Mouse (Mus musculus): ENCODE results near the gene Flot1.
"Not testable (repeated sequence)": the region's sequence is repeated elsewhere in the genome, so short reads cannot be mapped to it uniquely, and the experiment has no call there.

Flot1 gene

GRCm38 (mm10) chr17:35836178-35836965 lies 13.3 kb downstream of the Flot1 start:
- DNase-seq (ENCODE audit: low spot score): peak; percentile 73

GRCm38 (mm10) chr17:35836991-35837422 lies 14.0 kb downstream of the Flot1 start:
- peak; percentile 91 for DNase-seq (ENCODE audit: low spot score)

GRCm38 (mm10) chr17:35837487-35837886 lies 14.5 kb downstream of the Flot1 start:
- DNase-seq (ENCODE audit: low spot score): no peak

DNA sequence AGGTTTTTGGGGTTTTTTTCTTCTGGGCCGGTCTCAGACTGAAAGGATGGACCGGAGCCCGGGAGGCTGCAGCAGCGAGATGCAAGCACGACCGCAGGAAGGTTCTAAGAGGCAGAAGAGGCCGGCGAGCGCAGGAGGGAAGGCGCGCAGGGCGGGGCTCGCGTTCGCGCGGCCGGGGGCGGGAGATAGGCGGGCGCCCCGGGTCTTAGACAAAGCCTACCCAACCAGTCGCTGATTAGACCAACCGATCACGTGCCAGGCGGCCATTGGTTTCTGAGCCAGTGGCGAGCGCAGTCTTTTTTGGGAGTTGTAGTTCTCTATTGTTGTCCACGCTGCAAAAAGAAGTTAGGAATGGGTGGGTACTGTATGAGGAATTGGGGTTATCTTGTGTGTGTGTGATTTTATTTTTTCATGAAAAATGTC lies 15.1 kb downstream of the Flot1 start, which contains the start of gene Tubb5:
Gene Tubb5 (minus strand): TSS at position 185 of the 423 bp plus-strand sequence.
- peak; percentile 89 for DNase-seq (ENCODE audit: low spot score)

DNA sequence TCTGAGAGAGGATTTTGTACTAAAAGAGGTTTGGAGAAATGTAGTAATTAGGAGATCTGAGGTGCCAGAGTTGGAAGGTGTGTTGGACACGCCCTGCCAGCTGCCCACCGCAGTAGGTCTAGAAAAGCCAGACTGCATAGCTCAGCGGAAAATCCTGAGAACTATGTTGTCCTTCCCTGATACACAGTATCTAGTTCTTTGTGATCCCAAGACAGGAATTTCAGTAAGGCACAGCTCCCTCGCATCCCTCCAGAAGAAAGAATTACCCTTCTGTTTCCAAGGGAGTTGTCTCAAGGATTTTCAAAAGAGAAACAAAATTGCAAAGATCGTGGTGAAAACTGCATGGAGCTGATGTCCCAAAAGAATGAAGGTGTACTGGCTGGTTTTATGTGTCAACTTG lies 15.5 kb downstream of the Flot1 start:
- DNase-seq (ENCODE audit: low spot score): no peak

DNA sequence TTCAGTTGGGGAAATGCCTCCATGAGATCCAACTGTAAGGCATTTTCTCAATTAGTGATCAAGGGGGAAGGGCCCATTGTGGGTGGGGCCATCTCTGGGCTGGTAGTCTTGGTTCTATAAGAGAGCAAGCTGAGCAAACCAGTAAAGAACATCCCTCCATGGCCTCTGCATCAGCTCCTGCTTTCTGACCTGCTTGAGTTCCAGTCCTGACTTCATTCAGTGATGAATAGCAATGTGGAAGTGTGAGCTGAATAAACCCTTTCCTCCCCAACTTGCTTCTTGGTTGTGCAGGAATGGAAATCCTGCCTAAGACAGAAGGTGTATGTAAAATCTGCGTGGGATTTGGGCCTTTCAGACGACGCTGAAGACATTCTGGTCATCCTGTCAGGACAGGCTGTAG lies 16.0 kb downstream of the Flot1 start:
- not testable (repeated sequence) for DNase-seq (ENCODE audit: low spot score)

- no peak for DNase-seq (ENCODE audit: low spot score)
These were observed 17.5 kb downstream of the Flot1 start for GRCm38 (mm10) chr17:35840561-35840960.

DNA sequence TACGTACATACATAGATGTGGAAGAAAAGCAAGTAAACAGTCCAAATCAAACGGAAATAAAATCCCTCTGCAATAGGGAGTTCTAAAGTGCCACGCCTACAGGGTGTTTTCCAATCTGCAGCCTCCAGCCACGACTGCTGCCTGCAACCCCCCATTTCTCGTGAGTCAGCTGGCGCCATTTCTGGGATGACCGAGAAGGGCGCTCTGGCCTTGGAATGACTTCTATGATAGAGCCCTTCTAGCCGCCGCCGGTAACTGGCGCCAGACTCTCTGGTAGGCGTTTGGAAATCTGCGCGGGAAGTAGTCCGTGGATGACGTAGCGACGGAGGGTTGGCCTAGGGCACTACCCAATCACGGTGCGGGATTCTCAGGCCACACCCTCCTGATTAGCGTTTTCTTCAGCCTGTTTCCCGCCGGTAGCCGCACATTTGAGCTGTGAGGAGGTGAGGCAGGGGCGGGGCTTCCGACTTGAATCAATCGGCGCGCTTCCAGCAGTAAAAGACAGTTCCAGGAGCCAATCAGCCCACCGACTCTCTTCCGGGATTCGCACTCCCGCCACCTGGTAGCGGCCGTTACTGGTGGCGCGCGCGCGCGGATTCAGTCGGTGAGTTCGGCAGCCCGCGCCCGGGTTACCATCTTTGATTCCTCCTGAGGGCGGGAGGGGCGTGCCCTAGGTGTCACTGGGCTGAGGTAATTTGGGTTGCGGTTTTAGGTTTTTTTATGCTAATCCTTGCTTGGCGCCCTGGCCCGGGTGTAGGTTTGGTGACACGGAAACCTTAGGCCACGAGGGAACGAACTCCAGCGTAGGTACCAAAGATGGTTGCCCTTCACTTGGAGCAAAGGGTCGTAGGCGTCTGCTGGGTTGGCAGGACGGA lies 18.3 kb downstream of the Flot1 start, which contains the start of gene Mdc1:
Gene Mdc1 (plus strand): TSS at position 440 of the 875 bp plus-strand sequence.
- DNase-seq (ENCODE audit: low spot score): peak; percentile 96

DNA sequence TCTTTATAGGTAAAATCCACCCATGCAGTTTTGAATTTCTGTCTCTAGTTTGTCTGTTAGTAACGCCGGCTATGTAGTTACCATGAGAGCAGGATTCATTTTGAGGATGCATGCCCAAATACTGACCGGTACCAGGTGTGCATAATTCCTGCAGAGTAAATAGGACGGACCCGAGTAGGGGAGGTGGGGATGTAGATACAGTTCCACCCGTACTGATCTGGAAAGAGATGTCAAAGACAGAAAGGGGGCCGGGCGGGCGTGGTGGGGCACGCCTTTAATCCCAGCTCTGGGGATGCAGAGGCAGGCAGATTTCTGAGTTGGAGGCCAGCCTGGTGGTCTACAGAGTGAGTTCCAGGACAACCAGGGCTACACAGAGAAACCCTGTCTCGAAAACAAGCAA lies 19.0 kb downstream of the Flot1 start:
- no peak for DNase-seq (ENCODE audit: low spot score)

DNA sequence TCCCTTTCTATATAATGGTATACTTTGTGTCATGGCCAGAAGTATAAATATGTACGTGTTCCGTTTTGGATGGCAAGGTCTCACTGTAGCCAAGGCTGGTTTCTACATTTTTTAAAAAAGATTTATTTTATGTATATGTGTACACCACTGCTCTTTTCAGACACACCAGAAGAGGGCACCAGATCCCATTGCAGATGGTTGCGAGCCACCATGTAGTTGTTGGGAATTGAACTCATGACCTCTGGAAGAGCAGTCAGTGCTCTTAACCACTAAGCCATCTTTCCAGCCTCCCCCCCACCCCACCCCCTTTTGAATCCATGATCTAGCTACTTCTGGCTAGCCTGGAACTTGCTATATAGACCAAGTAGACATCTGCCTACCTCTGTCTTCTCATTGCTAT lies 20.5 kb downstream of the Flot1 start:
- no peak for DNase-seq (ENCODE audit: low spot score)

DNA sequence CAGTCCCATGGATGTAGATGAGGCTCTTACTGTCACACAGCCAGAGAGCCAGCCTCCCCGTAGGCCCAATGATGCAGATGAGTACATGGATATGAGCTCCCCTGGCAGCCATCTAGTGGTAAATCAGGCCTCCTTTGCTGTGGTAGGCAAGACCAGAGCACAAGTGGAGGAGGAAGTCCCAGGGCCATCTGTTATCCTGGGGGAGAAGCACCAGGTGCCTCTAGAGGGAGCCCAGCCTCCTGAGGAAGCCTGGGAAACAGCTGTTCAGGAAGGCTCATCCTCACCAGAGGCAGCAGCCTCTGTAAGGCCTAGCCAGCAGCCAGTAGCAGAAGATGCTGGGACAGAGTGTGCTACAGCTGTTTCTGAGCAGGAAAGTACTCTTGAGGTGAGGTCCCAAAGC lies 25.1 kb downstream of the Flot1 start:
- DNase-seq (ENCODE audit: low spot score): no peak

DNA sequence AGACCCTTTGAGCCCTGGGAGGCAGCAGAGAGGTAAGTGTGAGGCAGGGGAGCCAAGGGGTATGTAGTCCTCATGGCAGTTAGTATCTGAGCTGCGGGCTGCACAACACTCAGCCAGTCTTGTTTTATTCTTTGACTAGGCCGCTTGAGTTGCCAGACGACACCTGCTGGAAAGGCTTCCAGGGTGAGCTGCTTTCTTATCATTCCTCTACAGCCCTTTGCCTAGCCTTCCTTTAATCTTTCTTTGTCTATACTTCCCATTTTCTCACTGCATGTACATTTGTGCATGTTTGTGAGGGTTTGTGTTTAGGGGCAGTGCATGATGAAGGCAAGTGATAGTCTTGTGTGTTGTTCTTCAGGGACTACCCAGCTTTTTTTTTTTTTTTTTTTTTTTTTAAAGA lies 27.9 kb downstream of the Flot1 start:
- DNase-seq (ENCODE audit: low spot score): no peak

DNA sequence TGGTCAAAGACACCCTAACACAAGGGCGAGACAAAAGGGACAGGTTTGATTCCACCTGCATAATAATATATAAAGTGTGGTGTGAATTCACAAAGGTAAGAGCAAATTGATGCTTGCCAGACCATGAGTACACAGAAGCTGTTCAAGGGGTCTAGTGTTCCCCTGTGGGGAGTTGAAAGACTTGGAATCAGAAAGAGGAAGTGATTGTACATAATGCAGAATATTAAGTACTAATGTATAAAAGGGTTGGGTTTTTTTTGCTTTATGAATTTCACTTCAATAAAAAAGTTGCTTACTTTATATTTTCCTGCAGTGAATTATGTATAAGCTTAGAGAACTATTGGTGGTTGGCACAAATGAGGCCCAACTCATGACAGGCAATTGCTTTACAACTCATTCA lies 36.3 kb downstream of the Flot1 start:
- no peak for DNase-seq (ENCODE audit: low spot score)

DNA sequence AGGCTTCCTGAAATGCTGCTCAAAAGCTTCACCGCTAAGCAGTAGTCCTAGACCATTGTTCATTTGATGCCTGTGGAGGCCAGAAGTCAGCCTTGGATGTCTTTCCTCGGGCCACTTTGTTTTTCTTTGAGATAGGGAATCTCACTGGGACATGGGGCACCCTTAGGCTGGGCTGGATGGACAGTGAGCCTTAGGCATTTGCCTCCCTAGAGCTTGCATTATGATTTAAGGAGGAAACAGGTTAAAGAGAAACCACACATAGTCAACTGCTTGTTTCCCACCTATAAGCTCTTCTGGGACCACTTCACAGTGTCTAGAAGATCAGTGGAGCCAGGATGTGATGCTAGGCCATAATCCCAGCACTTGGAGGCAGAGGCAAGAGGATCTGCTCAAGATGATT lies 36.8 kb downstream of the Flot1 start:
- no peak for DNase-seq (ENCODE audit: low spot score)

- DNase-seq (ENCODE audit: low spot score): no peak
These were observed 37.8 kb downstream of the Flot1 start for GRCm38 (mm10) chr17:35860831-35861197.

DNA sequence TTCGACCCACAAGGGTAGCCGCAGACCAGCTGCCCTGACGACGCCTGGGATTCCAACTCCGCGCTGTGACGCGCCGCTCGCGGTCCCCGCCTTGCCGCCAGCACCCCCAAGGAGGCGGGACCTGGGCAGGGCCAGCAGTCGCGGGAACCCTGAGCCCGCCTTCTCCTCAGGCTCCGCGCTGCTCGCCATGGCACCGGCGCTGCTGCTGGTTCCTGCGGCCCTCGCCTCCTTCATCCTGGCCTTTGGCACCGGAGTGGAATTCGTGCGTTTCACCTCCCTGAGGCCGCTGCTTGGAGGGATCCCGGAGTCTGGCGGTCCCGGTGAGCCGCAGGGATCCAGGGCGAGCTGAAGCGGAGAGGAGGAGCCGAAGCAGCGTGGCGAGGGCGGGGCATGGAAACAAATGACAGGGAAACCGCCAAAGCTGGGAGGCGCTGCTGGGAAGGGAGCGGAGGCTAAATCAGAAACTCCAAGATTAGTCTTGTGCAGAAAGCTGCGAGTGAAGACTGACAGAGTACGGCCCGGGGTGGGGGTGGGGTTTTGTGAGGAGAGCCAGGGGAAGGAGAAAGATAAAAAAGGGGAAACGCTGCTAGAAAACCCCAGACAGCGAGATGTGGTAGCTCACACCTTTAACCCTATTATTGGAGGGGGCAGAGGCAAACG lies 38.3 kb downstream of the Flot1 start, which contains the start of gene Nrm:
Gene Nrm (plus strand): TSS at position 121 of the 660 bp plus-strand sequence.
- peak; percentile 86 for DNase-seq (ENCODE audit: low spot score)

DNA sequence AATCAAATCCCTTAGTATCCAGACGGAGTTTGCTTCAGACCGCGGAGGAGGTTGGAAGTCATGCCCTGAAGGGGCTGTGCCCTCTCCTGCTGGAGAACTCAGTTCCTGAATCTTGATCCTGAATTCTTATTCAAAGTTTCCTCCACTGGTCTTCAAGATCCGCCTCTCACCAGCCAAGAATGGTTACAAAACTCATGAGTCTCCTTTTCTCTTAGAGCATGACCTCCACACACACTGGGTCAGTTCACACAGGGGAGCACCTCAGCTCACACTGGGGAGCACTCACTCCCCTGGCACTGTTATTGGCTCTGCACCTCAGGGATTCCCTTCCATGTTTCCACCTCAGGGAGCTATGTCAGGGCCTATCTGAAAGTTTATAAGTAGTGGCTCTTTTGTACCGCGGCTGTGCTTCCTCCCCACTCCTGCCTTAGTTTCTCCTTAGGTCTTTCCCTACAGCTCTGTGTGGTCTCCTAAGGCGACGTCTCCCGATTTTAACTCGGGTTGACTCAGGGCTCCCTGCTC lies 41.9 kb downstream of the Flot1 start:
- DNase-seq (ENCODE audit: low spot score): no peak

GRCm38 (mm10) chr17:35865481-35866280 lies 42.7 kb downstream of the Flot1 start, which contains the start of gene Ppp1r18:
Gene Ppp1r18 (plus strand): TSS chr17:35865593.
- peak; percentile 59 for DNase-seq (ENCODE audit: low spot score)

DNA sequence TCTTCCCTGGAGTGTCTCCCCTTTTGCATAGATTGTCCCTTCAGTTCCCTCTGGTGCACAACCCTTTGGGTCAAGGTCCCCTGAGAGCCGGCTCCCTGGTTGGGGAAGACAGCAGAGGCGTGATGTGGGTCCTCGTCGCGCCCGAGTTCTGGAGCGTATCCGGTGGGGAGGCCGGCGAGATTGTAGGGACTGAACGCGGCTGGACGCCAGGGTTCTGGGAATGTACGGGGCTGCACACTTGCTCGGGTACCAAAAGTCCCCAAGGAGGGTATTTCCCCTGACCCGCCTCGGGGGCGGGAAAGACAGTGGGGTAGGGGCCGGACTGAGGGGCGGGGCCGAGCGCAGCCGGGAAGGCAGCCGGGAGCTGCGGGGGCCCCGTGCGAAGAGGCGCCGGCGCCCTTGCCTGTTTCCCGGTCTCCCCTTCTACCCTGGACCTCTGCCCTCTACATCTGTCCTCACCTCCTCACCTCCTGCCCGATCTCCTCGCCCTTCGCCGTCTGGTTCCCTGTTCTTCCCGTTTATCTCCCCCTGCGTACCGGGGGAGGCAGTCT lies 43.3 kb downstream of the Flot1 start:
- DNase-seq (ENCODE audit: low spot score): peak; percentile 59

All from urinary bladder, postnatal 25 days (tissue).